Mouse (Mus musculus): ENCODE data around the gene Slc35f6. TPM values are rescaled to one million over a fixed set of nuclear protein-coding genes. Genes with fewer than 3 reads are reported as not detected.
"Not testable (repeated sequence)": the region's sequence is repeated elsewhere in the genome, so short reads cannot be mapped to it uniquely, and the experiment has no call there.

Slc35f6 gene
- total RNA-seq, 2 experiments from 2014 or later = 13.3 to 15.4 TPM

GRCm38 (mm10) chr5:30659042-30659441 is 11.3 kb downstream of the Slc35f6 start:
- DNase-seq = no peak

- no peak for DNase-seq
Measured at GRCm38 (mm10) chr5:30660278-30660677, 12.5 kb downstream of the Slc35f6 start.

- DNase-seq = no peak
Measured at GRCm38 (mm10) chr5:30660813-30661212, 13.1 kb downstream of the Slc35f6 start.

- DNase-seq = no peak
Measured at GRCm38 (mm10) chr5:30665360-30665759, 17.6 kb downstream of the Slc35f6 start.

GRCm38 (mm10) chr5:30665968-30666367 is 18.2 kb downstream of the Slc35f6 start:
- no peak for DNase-seq

GRCm38 (mm10) chr5:30666391-30667195 is 18.9 kb downstream of the Slc35f6 start, which contains the start of gene Cenpa:
Gene Cenpa, plus strand, starts transcription at chr5:30666777.
- peak; percentile 72 for DNase-seq

- no peak for DNase-seq
Measured at GRCm38 (mm10) chr5:30667215-30667614, 19.5 kb downstream of the Slc35f6 start.

- no peak for DNase-seq
Measured at GRCm38 (mm10) chr5:30667686-30668085, 20.0 kb downstream of the Slc35f6 start.

GRCm38 (mm10) chr5:30668637-30669495 is 21.1 kb downstream of the Slc35f6 start:
- DNase-seq = no peak

- no peak for DNase-seq
Measured at GRCm38 (mm10) chr5:30669496-30669830, 21.7 kb downstream of the Slc35f6 start.

- no peak for DNase-seq
Measured at GRCm38 (mm10) chr5:30670091-30670490, 22.4 kb downstream of the Slc35f6 start.

- no peak for DNase-seq
Measured at GRCm38 (mm10) chr5:30674001-30674400, 26.3 kb downstream of the Slc35f6 start.

- DNase-seq = no peak
Measured at GRCm38 (mm10) chr5:30676800-30677199, 29.1 kb downstream of the Slc35f6 start.

GRCm38 (mm10) chr5:30678069-30678468 is 30.3 kb downstream of the Slc35f6 start:
- not testable (repeated sequence) for DNase-seq

- no peak for DNase-seq
Measured at GRCm38 (mm10) chr5:30678722-30679296, 31.1 kb downstream of the Slc35f6 start.

GRCm38 (mm10) chr5:30679593-30679992 is 31.9 kb downstream of the Slc35f6 start:
- no peak for DNase-seq

- DNase-seq = no peak
Measured at GRCm38 (mm10) chr5:30681970-30682369, 34.2 kb downstream of the Slc35f6 start.

GRCm38 (mm10) chr5:30682967-30683600 is 35.4 kb downstream of the Slc35f6 start:
- no peak for DNase-seq

- no peak for DNase-seq
Measured at GRCm38 (mm10) chr5:30683993-30684392, 36.3 kb downstream of the Slc35f6 start.

- no peak for DNase-seq
Measured at GRCm38 (mm10) chr5:30686781-30687180, 39.0 kb downstream of the Slc35f6 start.

- DNase-seq = no peak
Measured at GRCm38 (mm10) chr5:30700361-30701000, 52.7 kb downstream of the Slc35f6 start.

GRCm38 (mm10) chr5:30701373-30701772 is 53.6 kb downstream of the Slc35f6 start:
- not testable (repeated sequence) for DNase-seq

Measured in gastrocnemius, postnatal 10 days (tissue).